Mouse (Mus musculus) ovary, adult 18-20 months (tissue): ENCODE data around the gene Trim16.
A peak's percentile ranks its signal among the peaks of the same experiment; 100 is the strongest.

ENCODE experiments used
- DNase-seq: peaks from one replicate; pipeline ENCODE4 v3.0.0; 2022; ENCODE audit warnings: low spot score, mixed read lengths

Gene Trim16

DNA sequence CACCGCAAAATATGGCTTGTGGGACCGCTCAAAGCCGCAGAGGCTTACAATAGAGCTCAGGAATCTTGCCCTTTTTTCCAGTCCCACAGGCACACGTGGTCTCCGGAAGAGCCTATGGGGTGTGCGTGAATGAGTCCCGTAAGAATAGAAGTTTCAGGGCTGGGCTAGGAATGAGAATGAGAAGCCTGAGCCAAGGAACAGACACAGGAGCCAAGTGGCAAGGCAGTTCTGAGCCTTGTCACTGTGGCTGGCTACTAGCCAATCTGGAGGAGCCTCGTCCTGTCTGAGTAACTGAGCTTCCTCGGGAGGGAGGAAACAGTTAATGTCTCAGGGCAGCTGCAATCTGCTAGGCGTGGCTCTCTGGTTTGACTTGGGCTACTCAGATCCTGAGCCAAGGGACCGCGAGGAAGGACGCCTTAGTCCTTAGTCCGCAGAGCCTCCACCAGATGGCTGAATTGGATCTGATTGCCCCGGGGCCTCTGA, at the start of gene Trim16:
Gene Trim16 (plus strand): TSS at position 173 of the 483 bp plus-strand sequence.
- DNase-seq = peak; percentile 60

DNA sequence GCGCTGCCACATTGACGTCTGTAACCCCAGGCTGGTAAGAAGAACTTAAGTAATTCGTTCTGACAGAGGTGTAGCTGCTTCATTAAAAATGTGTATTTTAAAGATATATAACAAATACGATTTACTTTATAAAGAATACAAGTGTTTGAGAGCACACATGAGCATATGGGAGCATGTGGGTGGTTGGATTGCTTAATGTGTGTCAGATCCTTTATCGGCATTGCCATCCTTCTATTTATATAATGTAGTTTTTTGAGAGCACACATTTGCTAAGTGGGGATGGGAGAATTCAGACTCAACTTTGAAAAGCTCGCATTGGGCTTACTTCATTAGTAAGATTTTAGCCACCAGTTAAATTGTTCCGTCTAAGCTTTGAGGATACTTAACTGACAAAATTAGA, 43.5 kb upstream of the Trim16 start:
- no peak for DNase-seq

DNA sequence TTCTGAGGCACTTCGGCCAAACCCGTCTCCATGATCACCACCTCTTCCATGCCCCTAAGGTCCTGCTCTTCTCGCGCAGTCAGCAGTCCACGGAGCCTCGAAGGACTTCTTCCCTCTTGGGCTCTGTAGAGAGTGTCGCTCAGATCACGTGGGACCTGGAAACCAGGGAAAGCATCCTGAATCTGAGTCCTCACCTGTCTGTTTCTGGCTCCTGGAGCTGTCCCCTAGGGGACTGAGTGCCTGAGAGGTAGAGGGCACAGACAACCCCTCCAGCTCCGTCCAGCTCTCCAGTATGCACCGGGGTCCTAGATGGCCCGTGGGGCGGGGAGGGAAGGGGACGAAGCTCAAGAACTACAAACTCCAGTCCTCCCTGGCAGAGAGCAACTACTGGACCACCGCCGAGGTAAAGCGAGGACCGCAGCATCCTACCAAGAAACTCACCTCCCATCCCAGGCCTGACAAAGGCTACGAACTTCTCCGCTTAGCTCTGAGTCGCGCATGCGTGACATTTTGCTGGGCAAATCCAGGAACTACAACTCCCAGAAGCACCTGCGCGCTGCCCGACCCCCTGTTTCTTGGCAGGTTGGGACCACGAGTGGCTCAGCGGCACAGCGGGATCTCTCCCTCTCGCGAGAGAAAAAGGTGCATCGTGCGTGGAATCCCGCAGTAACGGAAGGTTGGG, 31.0 kb upstream of the Trim16 start, which contains the start of gene Zfp286:
Gene Zfp286 (minus strand): TSS at position 528 of the 682 bp plus-strand sequence.
- DNase-seq = peak; percentile 81

DNA sequence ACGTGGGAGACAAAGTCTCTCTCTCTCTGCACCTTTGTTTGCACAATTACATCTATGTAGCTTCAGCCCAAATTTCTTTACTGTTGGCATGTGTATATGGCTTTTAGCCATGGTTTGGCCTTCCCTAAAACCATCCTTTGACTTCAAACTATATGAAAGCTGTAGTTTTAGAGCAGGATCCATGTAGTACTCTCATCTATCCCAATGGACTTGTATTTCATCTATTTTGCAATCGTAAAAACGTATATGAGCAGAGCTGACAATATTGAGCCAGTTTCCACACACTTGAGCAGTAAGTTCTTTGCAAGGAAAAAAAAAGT, 30.5 kb upstream of the Trim16 start:
- no peak for DNase-seq

DNA sequence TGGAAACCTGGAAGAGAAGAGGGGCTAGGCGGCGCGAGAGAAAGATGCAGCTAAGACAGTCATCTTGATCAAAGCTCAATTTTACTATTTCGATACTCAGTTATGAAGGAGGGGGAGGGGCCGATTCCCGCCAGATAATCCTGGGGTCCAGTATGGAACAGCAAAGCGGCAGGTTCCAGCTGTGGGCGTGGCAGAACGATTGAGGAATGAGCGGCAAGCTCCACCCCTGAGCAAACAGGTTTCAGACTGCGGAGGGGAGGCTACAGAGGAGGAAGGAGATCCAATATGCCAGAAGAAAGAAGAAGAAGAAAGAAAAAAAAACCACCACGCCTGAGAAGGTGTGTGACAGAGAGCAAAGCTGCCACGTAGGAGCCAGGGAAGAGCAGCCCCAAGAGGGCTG, 15.9 kb upstream of the Trim16 start:
- no peak for DNase-seq

DNA sequence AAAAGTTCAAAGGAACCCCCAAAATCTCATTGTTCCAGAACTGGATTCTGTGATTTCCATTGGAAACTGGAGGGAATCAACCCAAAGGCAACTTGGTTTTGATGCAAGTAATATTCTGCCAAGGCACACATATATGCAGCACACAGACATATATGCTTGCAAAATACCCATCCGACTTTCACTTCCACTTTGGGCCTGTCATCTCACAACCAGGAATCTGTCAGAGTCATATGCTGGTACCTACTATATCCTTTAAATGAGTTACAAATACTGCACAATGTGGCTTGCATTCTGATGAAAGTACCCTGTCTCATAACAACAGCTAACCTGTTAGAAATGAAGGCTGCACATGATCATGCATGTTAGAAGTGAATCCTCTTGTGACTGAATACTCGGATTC, 12.1 kb upstream of the Trim16 start:
- no peak for DNase-seq

DNA sequence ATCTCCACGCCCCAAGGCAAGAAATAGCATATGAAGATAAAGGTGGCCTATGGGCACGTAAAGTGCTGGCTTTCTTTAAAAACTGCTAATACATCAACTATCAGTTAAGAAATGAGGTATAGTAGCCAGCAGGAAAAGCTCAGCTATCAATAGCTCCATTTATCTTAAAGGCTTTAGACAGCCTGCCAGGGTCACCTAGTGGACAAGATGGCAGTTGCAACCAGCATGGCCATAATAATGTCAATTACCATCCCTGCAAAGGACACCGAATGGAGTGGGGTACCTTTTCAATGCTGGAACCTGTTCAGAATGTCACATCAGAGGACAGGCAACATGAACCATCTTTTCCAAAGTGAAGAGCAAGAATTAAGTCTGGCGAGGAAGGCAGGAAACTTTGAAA, 10.8 kb upstream of the Trim16 start:
- no peak for DNase-seq

DNA sequence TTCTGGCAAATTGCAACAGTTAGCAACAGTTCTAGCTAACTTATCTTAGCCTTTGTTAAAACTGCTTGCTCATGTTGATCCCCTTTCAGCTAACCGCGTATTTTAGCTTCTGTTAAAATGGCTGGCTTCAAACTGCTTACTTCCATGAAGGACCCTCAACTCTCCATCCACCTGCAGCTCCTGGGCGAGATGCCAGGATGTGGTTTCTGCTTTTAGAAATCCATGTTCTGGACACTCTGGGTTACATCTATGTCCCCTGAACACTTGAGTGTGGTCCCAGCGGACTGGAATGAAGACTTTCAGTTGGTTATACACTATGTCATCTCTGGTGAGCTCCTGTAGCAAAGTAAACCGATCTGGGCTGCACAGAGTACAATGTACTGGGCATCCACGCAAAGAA, 7.8 kb upstream of the Trim16 start:
- DNase-seq = no peak

DNA sequence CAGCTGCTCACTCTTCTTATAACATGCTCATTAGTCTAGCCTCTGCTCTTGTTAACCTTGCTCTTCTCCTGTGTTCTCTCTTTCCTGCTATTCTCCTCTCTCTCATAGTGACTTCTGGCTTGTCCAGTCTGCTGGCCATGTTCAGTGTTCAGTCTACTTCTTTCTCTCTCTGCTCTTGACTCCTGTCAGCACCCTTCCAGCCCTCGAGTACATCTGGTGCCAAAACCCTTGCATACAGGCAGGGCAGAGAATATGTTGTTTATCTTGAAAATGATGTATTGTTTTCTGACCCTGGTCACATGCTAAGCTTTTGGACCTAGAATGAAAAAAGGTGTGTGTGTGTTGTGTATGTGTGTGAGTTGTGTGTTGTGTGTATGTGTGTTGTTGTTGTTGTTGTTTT, 6.5 kb upstream of the Trim16 start:
- DNase-seq = no peak

DNA sequence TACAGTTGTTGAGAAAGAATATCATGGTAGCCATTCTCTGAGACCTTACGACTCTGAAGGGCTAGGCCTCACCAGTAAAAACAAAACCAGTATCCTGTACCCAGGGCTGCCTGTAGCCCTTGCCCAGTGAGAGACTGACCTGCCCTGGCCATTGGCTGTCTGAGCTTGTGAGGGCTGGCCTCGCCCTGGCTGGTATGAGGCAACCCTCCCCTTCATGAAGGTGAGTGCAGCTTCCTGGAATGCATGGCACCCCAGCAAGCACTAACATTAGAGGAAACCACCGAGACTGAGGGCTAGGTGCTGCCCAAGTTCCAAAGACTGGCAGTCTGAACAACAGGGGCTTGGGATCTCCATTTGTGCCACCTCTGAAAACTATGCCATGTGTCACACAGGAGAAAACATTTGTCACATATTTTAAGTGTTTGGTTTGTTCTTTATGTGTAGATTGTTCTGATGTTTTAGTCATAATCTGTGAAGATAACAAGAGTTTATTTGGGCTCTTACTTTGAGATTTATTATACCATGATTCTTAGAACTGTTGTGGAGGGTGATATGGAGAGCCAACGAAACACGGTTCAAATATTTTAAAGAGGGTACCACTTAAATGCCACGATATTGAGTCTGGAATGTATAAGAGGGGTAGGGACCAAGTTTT, 5.9 kb upstream of the Trim16 start:
- no peak for DNase-seq

DNA sequence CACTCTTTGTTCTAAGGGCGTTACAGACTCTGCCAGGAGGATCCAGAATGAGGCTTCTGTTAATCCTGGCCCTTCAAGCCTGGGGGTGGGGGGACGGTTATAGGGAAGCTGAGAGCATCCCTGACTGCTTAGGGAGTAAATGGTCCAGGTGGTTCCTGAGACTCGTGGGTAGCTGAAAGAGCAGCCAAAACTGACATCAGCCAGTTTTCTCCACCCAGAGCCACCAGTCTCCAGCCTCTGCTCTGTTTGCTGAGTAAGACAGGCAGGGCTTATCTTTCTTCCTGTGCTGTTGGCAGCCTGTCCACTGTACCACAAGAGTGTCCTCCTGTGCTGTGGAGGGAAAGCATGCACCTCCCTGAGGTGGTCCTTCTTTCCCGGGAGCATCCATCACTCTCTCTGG, 5.4 kb upstream of the Trim16 start:
- no peak for DNase-seq

DNA sequence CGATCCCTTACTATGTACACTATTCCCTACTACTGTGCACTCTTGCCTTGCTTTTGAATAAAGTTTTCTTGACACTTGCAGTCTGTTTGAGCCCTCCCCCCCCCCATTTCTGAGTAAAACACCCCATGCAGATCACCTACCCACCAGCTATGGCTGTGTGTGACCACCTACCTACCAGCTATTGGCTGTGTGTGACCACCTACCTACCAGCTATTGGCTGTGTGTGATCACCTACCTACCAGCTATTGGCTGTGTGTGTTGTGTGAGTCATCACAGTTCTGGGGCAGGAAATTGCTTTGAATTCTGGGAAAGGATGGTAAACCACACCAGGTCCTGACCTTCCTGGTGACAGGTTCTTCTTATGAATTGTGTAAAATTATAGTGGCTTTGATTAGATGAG, 4.6 kb upstream of the Trim16 start:
- DNase-seq = no peak

DNA sequence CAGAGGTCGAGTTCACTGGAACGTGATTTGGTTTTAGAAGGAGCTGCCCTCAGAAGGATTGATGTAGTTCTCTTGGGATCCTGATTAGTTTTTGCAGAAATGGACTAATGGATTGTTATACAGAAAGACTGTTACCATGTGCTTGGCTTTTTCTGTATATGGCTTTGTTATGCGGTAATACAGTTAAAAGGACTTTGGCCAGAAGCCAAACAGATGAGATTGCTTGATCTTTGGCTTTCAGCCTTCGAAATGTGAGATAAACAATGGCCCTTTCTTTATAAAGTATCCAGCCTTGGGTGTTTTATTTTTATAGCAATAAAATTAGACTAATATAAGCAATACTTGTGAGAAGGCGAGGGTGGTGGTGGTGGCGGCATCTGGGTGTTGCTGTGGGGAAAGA, 3.4 kb upstream of the Trim16 start:
- DNase-seq = no peak

DNA sequence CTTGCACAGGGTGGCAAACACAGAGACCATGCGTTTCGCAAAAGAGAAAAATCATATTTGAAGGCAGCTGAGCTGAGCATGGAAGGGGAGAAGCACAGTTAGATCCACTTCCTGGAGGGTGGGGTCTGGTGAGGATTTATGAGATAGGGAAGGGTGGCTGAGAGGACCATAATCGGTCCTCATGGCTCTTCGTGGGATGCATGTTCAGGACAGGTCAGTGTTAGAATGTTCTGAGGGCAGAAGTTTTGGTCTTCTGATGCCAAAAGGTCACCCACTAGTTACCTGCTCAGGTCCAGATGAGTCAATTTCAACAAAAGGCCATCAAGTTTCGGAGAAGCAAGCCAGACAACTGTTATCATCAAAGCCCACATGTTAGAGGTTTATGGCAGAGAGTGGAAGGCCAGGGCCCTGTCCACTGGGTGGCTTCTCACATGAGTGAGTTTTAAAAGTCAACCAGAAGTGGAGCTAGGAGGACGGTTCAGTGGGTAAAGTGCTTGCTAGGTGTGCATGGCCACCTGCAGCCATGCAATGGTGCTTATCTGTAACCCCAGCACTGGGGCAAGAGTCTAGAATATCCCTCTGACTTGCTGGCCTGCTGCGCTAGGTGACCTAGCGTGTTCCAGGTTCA, 858 bp upstream of the Trim16 start:
- no peak for DNase-seq

DNA sequence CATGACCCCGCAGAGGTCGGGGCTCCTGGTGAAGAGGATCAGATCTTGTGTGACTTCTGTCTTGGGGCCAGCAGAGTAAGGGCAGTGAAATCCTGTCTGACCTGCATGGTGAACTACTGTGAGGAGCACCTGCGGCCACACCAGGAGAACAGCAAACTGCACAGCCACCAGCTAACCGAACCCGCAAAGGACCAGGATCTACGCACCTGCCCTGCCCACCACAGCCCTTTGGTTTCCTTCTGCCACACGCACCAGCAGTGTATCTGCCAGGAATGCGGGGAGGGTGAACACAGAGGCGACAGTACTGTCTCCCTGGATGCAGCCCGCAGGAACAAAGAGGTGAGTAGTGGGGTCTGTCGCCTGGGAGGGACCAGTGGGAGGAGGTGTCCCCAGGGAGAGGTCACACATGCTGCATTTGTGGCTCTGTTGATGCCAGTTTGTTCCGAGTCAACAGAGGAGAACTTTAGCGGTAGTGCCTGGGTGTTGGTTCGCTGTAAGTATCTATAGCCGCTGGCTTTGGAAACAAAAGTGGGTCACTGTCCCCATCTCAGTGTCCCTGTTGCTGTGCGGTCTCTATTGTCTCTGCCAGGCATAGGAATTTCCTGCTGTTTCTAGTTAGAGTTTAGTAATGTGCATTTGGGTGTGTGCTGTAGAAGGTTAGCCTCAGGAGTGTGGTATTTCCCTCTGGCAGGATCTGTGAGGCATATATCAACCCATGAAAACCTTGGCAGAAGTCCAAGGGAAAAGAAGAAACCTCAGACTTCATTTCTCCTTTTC, 818 bp downstream of the Trim16 start:
- no peak for DNase-seq

DNA sequence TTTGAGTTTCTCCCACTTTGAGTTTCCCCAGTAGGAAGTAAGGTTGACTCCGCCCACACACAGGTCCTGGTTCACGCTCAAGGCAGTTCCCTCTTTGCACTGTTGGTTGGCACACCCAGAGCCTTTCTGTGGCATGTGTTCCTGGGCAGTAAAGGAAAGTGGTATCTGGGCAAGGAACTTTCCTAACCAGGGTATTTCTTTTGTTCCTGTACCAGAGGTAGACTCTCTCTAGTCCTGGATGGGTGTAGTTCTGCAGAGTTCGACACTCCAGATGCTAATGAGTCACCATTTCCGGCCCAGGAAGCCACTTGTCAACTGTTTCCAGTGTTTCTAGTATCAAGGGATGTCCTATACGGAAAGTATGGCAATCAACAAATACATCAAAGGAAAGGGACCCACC, 1.9 kb downstream of the Trim16 start:
- DNase-seq = no peak

DNA sequence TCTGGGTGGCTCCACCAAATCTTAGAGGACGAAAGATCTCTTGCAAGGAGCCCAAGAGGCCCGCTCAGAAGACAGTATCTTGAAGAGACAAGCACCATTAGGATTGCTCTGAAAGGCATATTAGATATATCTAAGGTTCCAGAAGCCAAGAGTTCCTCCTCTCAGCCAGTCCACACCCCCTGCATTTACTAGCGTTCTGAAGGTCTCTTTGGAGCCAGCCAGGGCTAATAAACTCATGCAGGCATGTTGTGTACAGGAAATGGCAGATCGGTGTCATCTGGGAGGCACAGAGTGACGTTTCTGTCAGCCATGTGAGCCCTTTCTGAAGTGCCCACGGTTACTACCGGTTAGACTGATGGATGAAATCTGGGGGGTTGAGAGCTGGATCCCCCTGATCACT, 4.2 kb downstream of the Trim16 start:
- DNase-seq = no peak

DNA sequence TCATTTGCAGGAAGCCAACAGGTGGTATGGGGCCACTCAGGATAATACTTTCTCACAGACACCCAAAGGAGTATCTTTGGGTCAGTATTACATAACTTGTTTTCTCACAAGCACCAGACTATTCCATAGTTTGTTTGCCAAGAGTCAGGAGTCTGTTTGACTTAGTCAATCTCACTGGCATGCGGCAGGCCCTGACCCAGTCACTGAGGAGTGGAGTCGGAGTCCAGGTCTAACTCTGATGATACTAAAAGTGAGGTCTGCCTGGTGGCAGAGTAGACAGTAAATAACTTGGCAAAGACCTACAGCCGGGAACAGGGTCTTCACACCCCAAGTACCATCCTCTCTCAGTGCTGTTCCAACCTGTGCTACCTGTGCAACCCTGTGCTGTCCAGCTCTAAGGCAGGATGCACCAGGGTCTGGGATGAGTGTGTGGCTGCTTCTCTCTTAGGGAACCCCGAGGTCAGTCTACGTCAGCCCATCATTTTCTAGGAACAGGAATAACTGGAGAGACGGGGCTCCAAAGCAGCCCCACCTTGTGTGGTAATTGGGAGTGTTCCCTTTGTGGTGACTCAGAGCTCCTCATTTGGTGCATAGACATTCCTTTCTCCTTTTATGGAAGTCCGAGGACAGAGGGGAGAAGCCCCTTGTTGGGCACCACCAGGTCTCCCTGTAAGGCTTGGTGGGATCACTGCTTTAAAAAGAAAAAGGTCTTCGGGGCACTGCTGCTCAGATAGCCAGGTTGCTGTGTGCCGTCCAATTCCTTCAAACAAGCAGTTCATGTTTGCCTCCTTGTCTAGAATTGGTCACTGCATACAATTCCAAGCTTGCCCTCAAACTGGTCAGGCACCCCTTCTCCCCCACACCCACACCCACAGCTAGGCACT, 5.4 kb downstream of the Trim16 start:
- no peak for DNase-seq

DNA sequence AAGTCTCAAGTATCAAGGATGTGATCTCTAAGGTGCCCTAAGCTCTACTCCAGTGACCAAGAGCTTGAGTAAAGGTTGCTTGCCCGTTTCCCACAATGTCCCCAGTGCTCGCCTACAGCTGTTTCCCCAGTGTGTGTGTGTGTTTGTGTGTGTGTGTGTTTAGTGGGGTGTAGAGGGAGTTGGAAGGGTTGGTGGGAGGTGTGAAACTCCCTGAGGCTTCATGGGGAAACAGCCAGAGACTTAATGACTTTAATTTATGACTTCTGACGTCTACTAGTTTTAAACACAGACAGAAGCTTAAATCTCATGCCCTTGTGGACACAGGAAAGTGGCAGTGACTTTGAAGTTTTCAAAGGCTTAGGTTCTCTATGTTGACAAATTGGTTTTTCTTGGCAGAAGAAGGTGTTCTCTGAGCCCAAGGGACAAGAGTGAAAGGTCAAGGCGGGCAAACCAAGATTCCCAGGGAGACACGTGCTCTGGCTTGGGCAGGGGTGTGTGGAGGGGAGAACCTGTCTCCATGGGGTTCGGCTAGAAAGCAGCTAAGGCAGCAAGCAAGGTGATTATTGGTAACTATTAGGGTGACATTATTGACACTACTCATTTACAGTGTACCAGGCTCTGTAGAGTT, 6.2 kb downstream of the Trim16 start:
- DNase-seq = no peak

DNA sequence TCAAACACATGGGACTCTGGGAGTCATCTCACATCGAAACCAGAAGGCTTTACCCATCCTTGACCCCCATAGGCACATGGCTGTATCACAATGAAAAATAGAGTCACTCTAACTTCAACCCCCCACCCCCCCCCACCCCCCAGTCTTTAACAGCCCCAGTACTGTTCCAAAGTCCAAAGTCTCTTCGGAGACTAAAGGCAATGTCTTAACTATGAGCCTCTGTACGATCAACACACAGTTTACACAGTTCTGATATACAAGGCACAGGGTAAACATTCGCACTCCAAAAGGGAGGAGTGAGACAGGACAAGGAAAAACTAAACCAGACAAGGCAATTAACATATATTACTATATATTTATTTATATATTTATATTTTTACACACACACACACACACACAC, 7.1 kb downstream of the Trim16 start:
- DNase-seq = no peak

DNA sequence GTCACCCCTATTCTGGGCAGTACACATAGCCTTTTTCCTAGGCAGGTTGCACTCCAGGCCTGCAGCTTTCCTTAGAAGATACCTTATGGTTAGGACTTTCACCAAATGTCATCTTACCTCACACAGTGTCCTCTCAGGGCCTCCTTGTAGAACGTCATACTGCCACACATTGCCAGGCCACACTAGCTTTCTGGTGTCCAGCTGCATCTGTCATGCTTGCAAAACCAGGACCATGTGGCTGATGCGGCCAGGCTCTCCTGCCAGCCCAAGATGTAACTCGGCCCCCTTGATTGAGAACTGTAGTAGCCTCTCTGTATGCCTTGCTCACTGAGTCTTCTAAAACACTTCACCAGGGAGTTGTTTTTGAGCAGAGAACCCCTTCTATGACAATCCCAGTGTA, 7.9 kb downstream of the Trim16 start:
- no peak for DNase-seq
